Mouse (Mus musculus): ENCODE results near the gene Sin3a. TPM values are rescaled to one million over a fixed set of nuclear protein-coding genes. Genes with fewer than 3 reads are reported as not detected.

Sin3a gene
- polyA plus RNA-seq, 1 experiment from 2014 or later = 25.2 TPM

- no peaks in the 10 kb centered on the region for H3K36me3 ChIP-seq (ENCODE audit: control insufficient read depth, insufficient read depth, low read length)
- ATAC-seq (ENCODE audit: insufficient number of reproducible peaks, insufficient read depth, low FRiP score, low read depth) = peak; percentile 37
- H3K4me2 ChIP-seq (ENCODE audit: low read length) = peak overlapping the region; percentile 97
- H3K9me3 ChIP-seq (ENCODE audit: control insufficient read depth, low read length) = no peaks in the 10 kb centered on the region
- peak overlapping the region; percentile 94 for H3K9ac ChIP-seq (ENCODE audit: low read length)
- H3K27me3 ChIP-seq (ENCODE audit: control insufficient read depth, insufficient read depth, low read length) = no peaks in the 10 kb centered on the region
- under 1% methylated on average over 50 of the region's 72 CpGs for WGBS
- H3K4me3 ChIP-seq (ENCODE audit: control insufficient read depth in 1 of 2, insufficient read depth in 1 of 2, low read depth in 1 of 2, low read length in 2 of 2) = peak overlapping the region; percentile 94 to 96
- peaks cover 6 to 18% of the 10 kb centered on the region in 2 experiments; a peak in 3 of 4 replicates for H3K4me1 ChIP-seq (ENCODE audit: control insufficient read depth in 2 of 2, insufficient read depth in 2 of 2, low read length in 2 of 2)
- peak overlapping the region; percentile 96 to 99 for H3K27ac ChIP-seq (replicated peaks in 1 of 2; ENCODE audit: control insufficient read depth in 1 of 2, insufficient read depth in 1 of 2, low read depth in 2 of 2, low read length in 2 of 2)
Observed at GRCm38 (mm10) chr9:57076701-57077660, 5.1 kb downstream of the Sin3a start.

- H3K4me2 ChIP-seq (ENCODE audit: low read length) = no peak overlapping the region
- no peak overlapping the region for H3K27ac ChIP-seq (replicated peaks in 1 of 2; ENCODE audit: control insufficient read depth in 1 of 2, insufficient read depth in 1 of 2, low read depth in 2 of 2, low read length in 2 of 2)
- no peaks in the 10 kb centered on the region for H3K27me3 ChIP-seq (ENCODE audit: control insufficient read depth, insufficient read depth, low read length)
- H3K4me3 ChIP-seq (ENCODE audit: control insufficient read depth in 1 of 2, insufficient read depth in 1 of 2, low read depth in 1 of 2, low read length in 2 of 2) = no peak overlapping the region
- no peaks in the 10 kb centered on the region for H3K9me3 ChIP-seq (ENCODE audit: control insufficient read depth, low read length)
- WGBS = 80% methylated on average over 3 of the region's 3 CpGs
- H3K36me3 ChIP-seq (ENCODE audit: control insufficient read depth, insufficient read depth, low read length) = peaks cover 31% of the 10 kb centered on the region
- H3K9ac ChIP-seq (ENCODE audit: low read length) = no peak overlapping the region
- peaks cover 0 to 9% of the 10 kb centered on the region in 2 experiments; a peak in 2 of 4 replicates for H3K4me1 ChIP-seq (ENCODE audit: control insufficient read depth in 2 of 2, insufficient read depth in 2 of 2, low read length in 2 of 2)
- no peak for ATAC-seq (ENCODE audit: insufficient number of reproducible peaks, insufficient read depth, low FRiP score, low read depth)
Observed at GRCm38 (mm10) chr9:57082236-57082635, 10.4 kb downstream of the Sin3a start.

GRCm38 (mm10) chr9:57117261-57117755 lies 45.5 kb downstream of the Sin3a start:
- Histone ChIP-seq H3K27ac (replicated peaks in 1 of 2; ENCODE audit: control insufficient read depth in 1 of 2, insufficient read depth in 1 of 2, low read depth in 2 of 2, low read length in 2 of 2) (no peak overlapping the region), H3K4me1 (ENCODE audit: control insufficient read depth in 2 of 2, insufficient read depth in 2 of 2, low read length in 2 of 2) (no peaks in the 10 kb centered on the region), H3K4me3 (ENCODE audit: control insufficient read depth in 1 of 2, insufficient read depth in 1 of 2, low read depth in 1 of 2, low read length in 2 of 2) (no peak overlapping the region), H3K27me3 (ENCODE audit: control insufficient read depth, insufficient read depth, low read length) (no peaks in the 10 kb centered on the region), H3K9me3 (ENCODE audit: control insufficient read depth, low read length) (no peaks in the 10 kb centered on the region), H3K4me2 (ENCODE audit: low read length) (no peak overlapping the region), H3K36me3 (ENCODE audit: control insufficient read depth, insufficient read depth, low read length) (peaks cover 99% of the 10 kb centered on the region), H3K9ac (ENCODE audit: low read length) (no peak overlapping the region)
- WGBS = 96% methylated on average over 13 of the region's 13 CpGs
- no peak for ATAC-seq (ENCODE audit: insufficient number of reproducible peaks, insufficient read depth, low FRiP score, low read depth)

GRCm38 (mm10) chr9:57129641-57130040 lies 57.8 kb downstream of the Sin3a start:
- ATAC-seq (ENCODE audit: insufficient number of reproducible peaks, insufficient read depth, low FRiP score, low read depth) = no peak
- Histone ChIP-seq H3K36me3 (ENCODE audit: control insufficient read depth, insufficient read depth, low read length) (peaks cover 55% of the 10 kb centered on the region), H3K9me3 (ENCODE audit: control insufficient read depth, low read length) (no peaks in the 10 kb centered on the region), H3K27ac (replicated peaks in 1 of 2; ENCODE audit: control insufficient read depth in 1 of 2, insufficient read depth in 1 of 2, low read depth in 2 of 2, low read length in 2 of 2) (no peak overlapping the region), H3K27me3 (ENCODE audit: control insufficient read depth, insufficient read depth, low read length) (no peaks in the 10 kb centered on the region), H3K4me3 (ENCODE audit: control insufficient read depth in 1 of 2, insufficient read depth in 1 of 2, low read depth in 1 of 2, low read length in 2 of 2) (peak overlapping the region in 1 of 2 experiments; percentile 83; a peak in 1 of 4 replicates), H3K4me1 (ENCODE audit: control insufficient read depth in 2 of 2, insufficient read depth in 2 of 2, low read length in 2 of 2) (peaks cover 5 to 12% of the 10 kb centered on the region in 2 experiments), H3K4me2 (ENCODE audit: low read length) (peak overlapping the region; percentile 91), H3K9ac (ENCODE audit: low read length) (peak overlapping the region; percentile 89; the same call in 1 of the 2 replicates)

GRCm38 (mm10) chr9:57130577-57131433 lies 59.0 kb downstream of the Sin3a start, which contains the start of gene Man2c1:
Gene Man2c1 (plus strand): TSS chr9:57130690.
- WGBS = under 1% methylated on average over 58 of the region's 58 CpGs
- H3K27ac ChIP-seq (replicated peaks in 1 of 2; ENCODE audit: control insufficient read depth in 1 of 2, insufficient read depth in 1 of 2, low read depth in 2 of 2, low read length in 2 of 2) = peak within 1 kb of the TSS; percentile 94 to 97
- H3K36me3 ChIP-seq (ENCODE audit: control insufficient read depth, insufficient read depth, low read length) = peaks cover 55% of the 10 kb centered on the region
- H3K4me2 ChIP-seq (ENCODE audit: low read length) = peak within 1 kb of the TSS; percentile 91
- no peaks in the 10 kb centered on the region for H3K9me3 ChIP-seq (ENCODE audit: control insufficient read depth, low read length)
- ATAC-seq (ENCODE audit: insufficient number of reproducible peaks, insufficient read depth, low FRiP score, low read depth) = peak; percentile 89
- H3K4me1 ChIP-seq (ENCODE audit: control insufficient read depth in 2 of 2, insufficient read depth in 2 of 2, low read length in 2 of 2) = peaks cover 5 to 12% of the 10 kb centered on the region in 2 experiments
- H3K4me3 ChIP-seq (ENCODE audit: control insufficient read depth in 1 of 2, insufficient read depth in 1 of 2, low read depth in 1 of 2, low read length in 2 of 2) = peak within 1 kb of the TSS; percentile 77 to 83
- H3K9ac ChIP-seq (ENCODE audit: low read length) = peak within 1 kb of the TSS; percentile 89
- H3K27me3 ChIP-seq (ENCODE audit: control insufficient read depth, insufficient read depth, low read length) = no peaks in the 10 kb centered on the region

DNA sequence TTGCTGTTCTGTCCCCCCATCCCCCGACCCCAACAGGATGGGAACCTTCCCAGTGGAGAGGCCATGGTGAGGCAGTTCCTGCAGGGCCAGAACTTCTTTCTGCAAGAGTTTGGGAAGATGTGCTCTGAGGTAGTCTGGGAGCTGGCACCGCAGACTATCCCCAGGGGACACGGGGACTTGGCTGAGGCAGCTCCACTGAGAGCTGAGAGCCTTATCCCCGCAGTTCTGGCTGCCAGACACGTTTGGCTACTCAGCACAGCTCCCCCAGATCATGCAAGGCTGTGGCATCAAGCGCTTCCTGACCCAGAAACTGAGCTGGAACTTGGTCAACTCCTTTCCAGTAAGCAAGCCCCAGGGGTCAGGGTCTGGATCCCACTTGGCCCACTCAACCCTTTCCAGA lies 65.4 kb downstream of the Sin3a start:
- ATAC-seq (ENCODE audit: insufficient number of reproducible peaks, insufficient read depth, low FRiP score, low read depth) = no peak
- Histone ChIP-seq H3K4me1 (ENCODE audit: control insufficient read depth in 2 of 2, insufficient read depth in 2 of 2, low read length in 2 of 2) (peaks cover 0 to 4% of the 10 kb centered on the region in 2 experiments; a peak in 1 of 4 replicates), H3K27me3 (ENCODE audit: control insufficient read depth, insufficient read depth, low read length) (no peaks in the 10 kb centered on the region), H3K4me3 (ENCODE audit: control insufficient read depth in 1 of 2, insufficient read depth in 1 of 2, low read depth in 1 of 2, low read length in 2 of 2) (no peak overlapping the region), H3K9me3 (ENCODE audit: control insufficient read depth, low read length) (no peaks in the 10 kb centered on the region), H3K36me3 (ENCODE audit: control insufficient read depth, insufficient read depth, low read length) (peaks cover 87% of the 10 kb centered on the region), H3K9ac (ENCODE audit: low read length) (no peak overlapping the region), H3K4me2 (ENCODE audit: low read length) (no peak overlapping the region), H3K27ac (replicated peaks in 1 of 2; ENCODE audit: control insufficient read depth in 1 of 2, insufficient read depth in 1 of 2, low read depth in 2 of 2, low read length in 2 of 2) (no peak overlapping the region)
- 84% methylated on average over 6 of the region's 6 CpGs for WGBS

DNA sequence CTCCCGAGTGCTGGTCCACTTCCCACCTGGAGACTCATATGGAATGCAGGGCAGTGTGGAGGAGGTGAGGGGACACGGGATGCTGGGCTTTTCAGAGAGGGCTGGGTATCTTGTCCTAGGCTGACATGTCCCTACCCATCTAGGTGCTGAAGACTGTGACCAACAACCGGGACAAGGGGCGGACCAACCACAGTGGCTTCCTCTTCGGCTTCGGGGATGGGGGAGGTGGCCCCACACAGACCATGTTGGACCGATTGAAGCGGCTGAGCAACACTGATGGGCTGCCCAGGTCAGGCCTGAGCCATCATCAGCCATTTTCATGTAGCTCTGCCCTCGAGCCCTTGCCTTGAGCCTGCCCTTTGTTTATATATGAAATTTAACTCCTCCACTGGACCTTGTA lies 65.9 kb downstream of the Sin3a start:
- H3K36me3 ChIP-seq (ENCODE audit: control insufficient read depth, insufficient read depth, low read length) = peaks cover 92% of the 10 kb centered on the region
- H3K9me3 ChIP-seq (ENCODE audit: control insufficient read depth, low read length) = no peaks in the 10 kb centered on the region
- no peak overlapping the region for H3K4me2 ChIP-seq (ENCODE audit: low read length)
- H3K9ac ChIP-seq (ENCODE audit: low read length) = no peak overlapping the region
- 87% methylated on average over 9 of the region's 9 CpGs for WGBS
- ATAC-seq (ENCODE audit: insufficient number of reproducible peaks, insufficient read depth, low FRiP score, low read depth) = no peak
- no peak overlapping the region for H3K27ac ChIP-seq (replicated peaks in 1 of 2; ENCODE audit: control insufficient read depth in 1 of 2, insufficient read depth in 1 of 2, low read depth in 2 of 2, low read length in 2 of 2)
- no peaks in the 10 kb centered on the region for H3K27me3 ChIP-seq (ENCODE audit: control insufficient read depth, insufficient read depth, low read length)
- H3K4me3 ChIP-seq (ENCODE audit: control insufficient read depth in 1 of 2, insufficient read depth in 1 of 2, low read depth in 1 of 2, low read length in 2 of 2) = no peak overlapping the region
- peaks cover 0 to 7% of the 10 kb centered on the region in 2 experiments; a peak in 1 of 4 replicates for H3K4me1 ChIP-seq (ENCODE audit: control insufficient read depth in 2 of 2, insufficient read depth in 2 of 2, low read length in 2 of 2)

Data from heart, embryonic 14.5 days (tissue).